Mouse (Mus musculus): ENCODE data around the gene Zdhhc17. TPM values are rescaled to one million over a fixed set of nuclear protein-coding genes. Genes with fewer than 3 reads are reported as not detected.
A peak's percentile ranks its signal among the peaks of the same experiment; 100 is the strongest.

Zdhhc17 gene
- polyA plus RNA-seq, 1 experiment from 2014 or later: 26.6 TPM

DNA sequence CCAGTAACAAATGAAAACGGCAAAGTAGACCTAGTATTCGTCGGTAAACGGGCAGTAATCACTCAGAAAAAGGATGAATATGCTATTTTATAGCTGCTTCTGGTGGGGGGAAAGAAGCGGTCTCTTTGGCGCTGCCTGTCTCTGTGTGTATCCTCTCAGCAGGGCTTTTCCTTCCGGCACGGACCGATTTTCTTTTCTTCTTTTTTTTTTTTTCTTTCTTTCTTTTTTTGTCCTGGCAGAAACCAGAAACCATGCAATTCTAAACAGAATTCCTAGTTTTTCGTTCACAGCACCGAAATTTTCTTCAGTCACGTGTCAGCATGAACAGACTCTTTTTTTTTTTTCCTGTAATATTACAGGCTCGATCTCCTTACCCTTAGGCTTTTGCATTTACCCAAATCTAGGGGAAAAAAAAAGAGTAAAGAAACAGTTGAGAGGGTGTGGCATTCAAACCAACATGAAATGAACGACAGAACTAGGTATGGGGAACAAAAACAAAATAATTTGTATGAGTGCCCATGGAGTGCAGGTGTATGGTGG lies 1.4 kb upstream of the Zdhhc17 start:
- no peak overlapping the region for H3K27ac ChIP-seq (replicated peaks; ENCODE audit: low read depth, low read length)
- ATAC-seq (ENCODE audit: insufficient number of reproducible peaks, low FRiP score, low TSS enrichment, low read depth) (no peak), DNase-seq (ENCODE audit: low spot score) (no peak)
- no peaks in the 10 kb centered on the region for H3K27me3 ChIP-seq (ENCODE audit: control insufficient read depth, insufficient read depth, low read length)
- H3K9me3 ChIP-seq (ENCODE audit: control insufficient read depth, low read length): no peaks in the 10 kb centered on the region
- peak overlapping the region; percentile 99 for H3K9ac ChIP-seq (ENCODE audit: low read length)
- H3K4me2 ChIP-seq (ENCODE audit: low read depth, severe bottlenecking): peak overlapping the region; percentile 87
- H3K4me1 ChIP-seq (ENCODE audit: control insufficient read depth, insufficient read depth, low read length): no peaks in the 10 kb centered on the region
- 3% methylated on average over 14 of the region's 14 CpGs for WGBS
- H3K36me3 ChIP-seq (ENCODE audit: control insufficient read depth, insufficient read depth, low read length): no peaks in the 10 kb centered on the region
- peak overlapping the region; percentile 95 for H3K4me3 ChIP-seq (ENCODE audit: low read depth, low read length)

DNA sequence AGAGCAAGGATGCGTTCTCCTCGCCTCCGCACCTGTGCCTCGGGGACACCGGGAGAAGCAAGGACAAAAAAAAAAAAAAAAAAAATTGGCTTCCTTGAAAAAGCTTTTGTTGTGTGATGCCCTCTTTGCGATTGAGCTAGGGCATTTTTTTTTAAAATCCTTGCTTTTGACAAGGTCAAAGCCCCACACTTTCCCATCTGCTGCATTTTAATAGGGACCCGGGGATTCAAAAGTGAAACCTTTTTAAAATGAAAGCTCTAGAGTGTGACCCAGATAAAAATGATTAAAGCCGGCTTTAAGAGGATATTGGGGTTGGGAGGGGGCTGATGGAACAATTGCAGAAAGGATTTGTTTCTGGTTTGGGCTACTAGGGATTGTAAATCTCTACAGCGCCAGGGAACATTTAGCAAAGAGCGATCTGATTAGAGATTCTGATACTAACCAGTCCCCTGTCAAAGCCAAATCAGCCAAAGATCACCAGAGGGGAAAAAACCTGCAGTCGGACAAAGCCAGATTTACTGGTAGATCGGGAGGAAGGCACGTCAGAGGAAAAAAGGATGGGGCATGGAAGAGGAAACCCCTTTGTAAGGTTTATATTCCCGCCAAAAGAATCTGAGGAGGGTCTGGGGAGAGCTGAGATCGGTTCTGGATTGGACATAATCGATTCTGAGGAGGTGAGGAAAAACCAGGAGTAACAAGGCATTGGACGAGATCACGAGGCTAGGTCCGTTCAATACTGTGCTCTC lies 713 bp upstream of the Zdhhc17 start:
- no peaks in the 10 kb centered on the region for H3K9me3 ChIP-seq (ENCODE audit: control insufficient read depth, low read length)
- under 1% methylated on average over 19 of the region's 19 CpGs for WGBS
- no peaks in the 10 kb centered on the region for H3K36me3 ChIP-seq (ENCODE audit: control insufficient read depth, insufficient read depth, low read length)

DNA sequence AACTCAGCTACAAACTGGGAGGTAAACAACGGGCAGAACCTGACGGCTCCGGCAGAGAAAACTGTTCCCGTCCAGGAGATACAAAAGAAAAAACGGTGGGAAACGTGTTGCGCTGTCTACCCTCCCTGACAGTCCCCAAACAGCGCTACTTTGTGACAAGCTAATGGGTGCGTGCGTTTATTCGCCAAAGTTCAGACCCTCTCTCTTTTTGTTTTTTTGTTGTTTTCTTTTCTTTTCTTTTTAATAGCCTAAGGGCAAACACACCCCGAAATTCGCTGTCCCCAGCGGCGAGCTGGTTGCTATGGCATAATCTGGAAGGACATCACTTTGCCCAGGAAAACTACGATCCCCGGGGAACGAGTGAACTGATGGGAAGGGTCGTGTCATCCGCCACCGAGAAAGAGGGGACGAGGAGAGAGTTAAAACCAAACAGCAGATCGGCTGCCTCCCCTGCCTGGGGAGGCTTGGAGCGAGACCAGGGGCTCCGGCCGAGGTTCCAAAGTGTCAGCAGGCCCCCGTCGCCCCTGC lies 763 bp downstream of the Zdhhc17 start:
- ATAC-seq (ENCODE audit: insufficient number of reproducible peaks, low FRiP score, low TSS enrichment, low read depth): no peak
- whole genome bisulfite sequencing: under 1% methylated on average over 26 of the region's 28 CpGs
- DNase-seq (ENCODE audit: low spot score): no peak
- Histone ChIP-seq H3K27me3 (ENCODE audit: control insufficient read depth, insufficient read depth, low read length) (no peaks in the 10 kb centered on the region), H3K4me2 (ENCODE audit: low read depth, severe bottlenecking) (peak overlapping the region; percentile 87), H3K27ac (replicated peaks; ENCODE audit: low read depth, low read length) (peak overlapping the region; percentile 96), H3K9ac (ENCODE audit: low read length) (peak overlapping the region; percentile 99), H3K4me1 (ENCODE audit: control insufficient read depth, insufficient read depth, low read length) (no peaks in the 10 kb centered on the region), H3K9me3 (ENCODE audit: control insufficient read depth, low read length) (no peaks in the 10 kb centered on the region), H3K36me3 (ENCODE audit: control insufficient read depth, insufficient read depth, low read length) (no peaks in the 10 kb centered on the region), H3K4me3 (ENCODE audit: low read depth, low read length) (peak overlapping the region; percentile 95)

More for the DNA sequence above, 713 bp upstream of the Zdhhc17 start:
- H3K27ac ChIP-seq (replicated peaks; ENCODE audit: low read depth, low read length): peak overlapping the region; percentile 96
- DNase-seq (ENCODE audit: low spot score) (peak; percentile 66), ATAC-seq (ENCODE audit: insufficient number of reproducible peaks, low FRiP score, low TSS enrichment, low read depth) (no peak)
- no peaks in the 10 kb centered on the region for H3K4me1 ChIP-seq (ENCODE audit: control insufficient read depth, insufficient read depth, low read length)
- peak overlapping the region; percentile 99 for H3K9ac ChIP-seq (ENCODE audit: low read length)
- peak overlapping the region; percentile 95 for H3K4me3 ChIP-seq (ENCODE audit: low read depth, low read length)
- H3K27me3 ChIP-seq (ENCODE audit: control insufficient read depth, insufficient read depth, low read length): no peaks in the 10 kb centered on the region
- H3K4me2 ChIP-seq (ENCODE audit: low read depth, severe bottlenecking): peak overlapping the region; percentile 87

- no peak for ATAC-seq (ENCODE audit: insufficient number of reproducible peaks, low FRiP score, low TSS enrichment, low read depth)
- no peaks in the 10 kb centered on the region for H3K9me3 ChIP-seq (ENCODE audit: control insufficient read depth, low read length)
- WGBS: 77% methylated on average over 4 of the region's 4 CpGs
- H3K27ac ChIP-seq (replicated peaks; ENCODE audit: low read depth, low read length): no peak overlapping the region
- H3K36me3 ChIP-seq (ENCODE audit: control insufficient read depth, insufficient read depth, low read length): no peaks in the 10 kb centered on the region
- no peak overlapping the region for H3K4me3 ChIP-seq (ENCODE audit: low read depth, low read length)
- H3K27me3 ChIP-seq (ENCODE audit: control insufficient read depth, insufficient read depth, low read length): no peaks in the 10 kb centered on the region
- DNase-seq (ENCODE audit: low spot score): no peak
- H3K4me2 ChIP-seq (ENCODE audit: low read depth, severe bottlenecking): 0 out of 2 replicates have a peak overlapping the region, but pooled peaks have one; percentile 7
- no peaks in the 10 kb centered on the region for H3K4me1 ChIP-seq (ENCODE audit: control insufficient read depth, insufficient read depth, low read length)
- H3K9ac ChIP-seq (ENCODE audit: low read length): no peak overlapping the region
Observed at GRCm38 (mm10) chr10:111007687-111008086, 2.3 kb downstream of the Zdhhc17 start.

- DNase-seq (ENCODE audit: low spot score): no peak
- H3K4me1 ChIP-seq (ENCODE audit: control insufficient read depth, insufficient read depth, low read length): no peaks in the 10 kb centered on the region
- ATAC-seq (ENCODE audit: insufficient number of reproducible peaks, low FRiP score, low TSS enrichment, low read depth): no peak
- H3K27me3 ChIP-seq (ENCODE audit: control insufficient read depth, insufficient read depth, low read length): no peaks in the 10 kb centered on the region
- no peak overlapping the region for H3K4me2 ChIP-seq (ENCODE audit: low read depth, severe bottlenecking)
- no peak overlapping the region for H3K9ac ChIP-seq (ENCODE audit: low read length)
- 75% methylated on average over 14 of the region's 14 CpGs for WGBS
- H3K27ac ChIP-seq (replicated peaks; ENCODE audit: low read depth, low read length): no peak overlapping the region
- H3K4me3 ChIP-seq (ENCODE audit: low read depth, low read length): no peak overlapping the region
- no peaks in the 10 kb centered on the region for H3K9me3 ChIP-seq (ENCODE audit: control insufficient read depth, low read length)
- no peaks in the 10 kb centered on the region for H3K36me3 ChIP-seq (ENCODE audit: control insufficient read depth, insufficient read depth, low read length)
Observed at GRCm38 (mm10) chr10:111005611-111006488, 4.1 kb downstream of the Zdhhc17 start.

- Histone ChIP-seq H3K4me1 (ENCODE audit: control insufficient read depth, insufficient read depth, low read length) (no peaks in the 10 kb centered on the region), H3K4me2 (ENCODE audit: low read depth, severe bottlenecking) (no peak overlapping the region), H3K9me3 (ENCODE audit: control insufficient read depth, low read length) (no peaks in the 10 kb centered on the region), H3K27ac (replicated peaks; ENCODE audit: low read depth, low read length) (no peak overlapping the region), H3K9ac (ENCODE audit: low read length) (no peak overlapping the region), H3K27me3 (ENCODE audit: control insufficient read depth, insufficient read depth, low read length) (no peaks in the 10 kb centered on the region), H3K4me3 (ENCODE audit: low read depth, low read length) (no peak overlapping the region), H3K36me3 (ENCODE audit: control insufficient read depth, insufficient read depth, low read length) (no peaks in the 10 kb centered on the region)
- DNase-seq (ENCODE audit: low spot score) (no peak), ATAC-seq (ENCODE audit: insufficient number of reproducible peaks, low FRiP score, low TSS enrichment, low read depth) (no peak)
- WGBS: 95% methylated on average over 6 of the region's 6 CpGs
Observed at GRCm38 (mm10) chr10:111004220-111004619, 5.7 kb downstream of the Zdhhc17 start.

GRCm38 (mm10) chr10:110999201-110999600 lies 10.7 kb downstream of the Zdhhc17 start:
- 80% methylated on average over 5 of the region's 5 CpGs for WGBS

GRCm38 (mm10) chr10:110997180-110997579 lies 12.8 kb downstream of the Zdhhc17 start:
- DNase-seq (ENCODE audit: low spot score) (no peak), ATAC-seq (ENCODE audit: insufficient number of reproducible peaks, low FRiP score, low TSS enrichment, low read depth) (no peak)
- Histone ChIP-seq H3K4me3 (ENCODE audit: low read depth, low read length) (no peak overlapping the region), H3K4me1 (ENCODE audit: control insufficient read depth, insufficient read depth, low read length) (0 out of 2 replicates have a peak, but pooled peaks cover 2% of the 10 kb centered on the region), H3K9me3 (ENCODE audit: control insufficient read depth, low read length) (no peaks in the 10 kb centered on the region), H3K27me3 (ENCODE audit: control insufficient read depth, insufficient read depth, low read length) (no peaks in the 10 kb centered on the region), H3K27ac (replicated peaks; ENCODE audit: low read depth, low read length) (no peak overlapping the region), H3K36me3 (ENCODE audit: control insufficient read depth, insufficient read depth, low read length) (no peaks in the 10 kb centered on the region), H3K4me2 (ENCODE audit: low read depth, severe bottlenecking) (no peak overlapping the region), H3K9ac (ENCODE audit: low read length) (no peak overlapping the region)
- 90% methylated on average over 6 of the region's 6 CpGs for WGBS

More at GRCm38 (mm10) chr10:110999201-110999600, 10.7 kb downstream of the Zdhhc17 start:
- H3K4me2 ChIP-seq (ENCODE audit: low read depth, severe bottlenecking): no peak overlapping the region
- no peak overlapping the region for H3K4me3 ChIP-seq (ENCODE audit: low read depth, low read length)
- H3K9me3 ChIP-seq (ENCODE audit: control insufficient read depth, low read length): no peaks in the 10 kb centered on the region
- 0 out of 2 replicates have a peak, but pooled peaks cover 2% of the 10 kb centered on the region for H3K4me1 ChIP-seq (ENCODE audit: control insufficient read depth, insufficient read depth, low read length)
- ATAC-seq (ENCODE audit: insufficient number of reproducible peaks, low FRiP score, low TSS enrichment, low read depth) (no peak), DNase-seq (ENCODE audit: low spot score) (no peak)
- H3K27me3 ChIP-seq (ENCODE audit: control insufficient read depth, insufficient read depth, low read length): no peaks in the 10 kb centered on the region
- no peak overlapping the region for H3K27ac ChIP-seq (replicated peaks; ENCODE audit: low read depth, low read length)
- no peaks in the 10 kb centered on the region for H3K36me3 ChIP-seq (ENCODE audit: control insufficient read depth, insufficient read depth, low read length)
- H3K9ac ChIP-seq (ENCODE audit: low read length): no peak overlapping the region
